Mouse (Mus musculus) spleen, adult 18-20 months (tissue): ENCODE results near the gene 9430038I01Rik.

Experiments
- DNase-seq, 2 experiments: peaks; one replicate each; pipeline ENCODE4 v3.0.0; 2022; ENCODE audit warnings: mixed read lengths in 2 of 2

9430038I01Rik gene

GRCm38 (mm10) chr7:137365056-137365455 is 45.5 kb downstream of the 9430038I01Rik start:
- DNase-seq = no peak

- no peak for DNase-seq
These were observed 46.0 kb downstream of the 9430038I01Rik start for GRCm38 (mm10) chr7:137364571-137364970.

- DNase-seq = no peak
These were observed 63.7 kb downstream of the 9430038I01Rik start for GRCm38 (mm10) chr7:137346860-137347259.

- DNase-seq = no peak
These were observed 64.5 kb downstream of the 9430038I01Rik start for GRCm38 (mm10) chr7:137346068-137346467.

GRCm38 (mm10) chr7:137333951-137334350 is 76.6 kb downstream of the 9430038I01Rik start:
- DNase-seq = no peak
